Mouse (Mus musculus): ENCODE data around the gene Psmc3.

Psmc3 gene

DNA sequence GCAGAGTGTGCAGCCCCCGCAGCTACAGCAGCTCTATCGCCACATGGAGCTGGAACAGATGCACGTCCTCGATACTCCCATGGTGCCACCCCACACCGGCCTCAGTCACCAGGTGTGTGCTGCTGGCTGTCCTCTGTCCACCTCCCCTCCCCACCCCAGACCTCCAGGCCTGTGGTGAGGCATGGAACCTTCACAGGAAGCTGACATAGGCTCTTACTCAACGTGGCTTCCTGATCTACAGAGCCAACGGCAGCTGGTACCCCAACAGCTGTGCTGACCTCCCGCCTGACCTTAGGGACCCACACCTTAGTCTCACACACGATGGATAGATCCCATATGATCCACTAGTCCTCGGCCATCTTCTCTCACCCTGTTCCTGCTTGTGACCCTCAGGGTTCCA, 59.5 kb downstream of the Psmc3 start:
- DNase-seq (ENCODE audit: low spot score): no peak

DNA sequence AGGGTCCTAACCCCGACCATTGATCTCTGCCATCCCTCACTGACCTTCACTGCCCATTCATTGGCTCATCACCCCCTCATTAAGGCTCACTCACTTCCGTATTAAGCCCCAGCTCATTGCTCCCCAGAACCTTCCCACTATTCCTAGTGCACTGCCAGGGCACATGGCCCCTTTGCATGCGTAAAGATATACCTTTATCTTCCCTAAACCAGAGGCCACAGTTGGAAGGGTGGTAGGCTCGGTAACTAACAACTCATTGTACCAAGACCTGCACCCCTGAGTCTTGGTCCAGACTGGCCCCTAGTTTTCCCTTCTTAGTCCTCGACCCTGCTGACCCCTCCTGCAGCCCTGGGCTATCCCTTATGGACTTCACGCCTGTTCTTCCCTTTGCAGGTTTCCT, 60.0 kb downstream of the Psmc3 start:
- no peak for DNase-seq (ENCODE audit: low spot score)

- peak; percentile 35 for DNase-seq (ENCODE audit: low spot score)
These were observed 61.2 kb downstream of the Psmc3 start for GRCm38 (mm10) chr2:91114781-91115577.

DNA sequence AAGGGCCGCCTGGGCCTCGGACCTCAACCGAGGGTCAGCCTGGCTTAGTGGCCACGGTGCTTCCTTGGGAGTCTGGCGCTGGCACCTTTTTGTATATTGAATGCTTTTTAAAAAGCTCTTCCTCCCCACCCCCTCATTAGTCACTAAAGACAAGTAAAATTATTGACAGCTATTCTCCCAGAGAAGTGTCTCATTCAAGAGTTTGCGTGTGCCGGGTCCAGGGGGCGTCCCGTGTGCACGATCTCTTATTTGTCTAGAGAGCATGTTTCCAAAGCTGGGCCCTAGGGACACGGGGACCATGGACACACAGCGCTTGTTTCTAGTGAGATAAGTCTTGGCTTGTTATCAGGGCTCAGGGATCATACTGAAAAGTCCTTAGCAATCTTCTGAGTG, 61.8 kb downstream of the Psmc3 start:
- no peak for DNase-seq (ENCODE audit: low spot score)

Measured in T-cell, adult 2 months (primary cell).